Mouse (Mus musculus): ENCODE measurements around the gene Wfdc12.

GRCm38 (mm10) chr2:164170902-164171301 lies 19.5 kb downstream of the Wfdc12 start, which contains the start of gene Kcns1:
- no peak for TF ChIP-seq ZC3H11A (IDR thresholded peaks at IDR 0.05; ENCODE audit: borderline replicate concordance, low read depth, low read length)
- TF ChIP-seq CHD2 (IDR thresholded peaks at IDR 0.05; ENCODE audit: low read depth, low read length): no peak
- TF ChIP-seq ZNF384 (IDR thresholded peaks at IDR 0.05; ENCODE audit: low read depth, low read length): no peak
- TF ChIP-seq MAFK (IDR thresholded peaks at IDR 0.05; ENCODE audit: insufficient read depth, low read depth, low read length): no peak
